Mouse (Mus musculus): ENCODE measurements around the gene Ubtd2. TPM values are rescaled to one million over a fixed set of nuclear protein-coding genes. Genes with fewer than 3 reads are reported as not detected.

Ubtd2 gene
- polyA plus RNA-seq, 1 experiment = 1.6 TPM

DNA sequence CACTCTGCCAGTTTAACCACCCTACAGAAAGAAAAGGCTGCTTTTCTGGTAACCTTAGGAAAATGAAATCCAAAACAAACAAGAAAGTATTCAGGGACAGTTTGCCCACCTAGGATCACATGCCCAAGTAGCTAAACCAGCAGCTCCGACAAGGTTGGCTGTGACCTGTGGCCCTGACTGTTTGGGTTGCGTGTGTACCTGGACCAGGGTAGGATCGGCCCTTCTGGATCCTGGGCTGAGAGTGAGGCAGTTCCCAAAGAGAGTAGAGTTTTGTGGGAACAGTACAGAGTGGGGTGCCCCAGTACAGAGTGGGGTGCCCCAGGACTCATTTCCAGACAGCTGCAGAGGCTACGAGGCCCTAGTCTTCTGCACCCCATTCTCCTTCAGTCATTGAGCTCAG is 95.9 kb downstream of the Ubtd2 start:
- Histone ChIP-seq H3K4me3 (ENCODE audit: low read depth, low read length) (no peak overlapping the region), H3K36me3 (ENCODE audit: control insufficient read depth, insufficient read depth, low read length) (0 out of 2 replicates have a peak, but pooled peaks cover 2% of the 10 kb centered on the region), H3K27ac (ENCODE audit: insufficient read depth, low read depth, low read length) (no peak overlapping the region), H3K27me3 (ENCODE audit: control insufficient read depth, insufficient read depth, low read length) (no peaks in the 10 kb centered on the region), H3K4me1 (ENCODE audit: control insufficient read depth, insufficient read depth, insufficient read length, low read length) (peaks cover 47% of the 10 kb centered on the region)
- TF ChIP-seq CTCF (IDR thresholded peaks at IDR 0.05; ENCODE audit: extremely low read depth, insufficient read length, insufficient replicate concordance, low read depth, low read length) (no peak), POLR2A (IDR thresholded peaks at IDR 0.05; ENCODE audit: low read depth, low read length) (no peak)
- WGBS = 94% methylated on average over 4 of the region's 4 CpGs

DNA sequence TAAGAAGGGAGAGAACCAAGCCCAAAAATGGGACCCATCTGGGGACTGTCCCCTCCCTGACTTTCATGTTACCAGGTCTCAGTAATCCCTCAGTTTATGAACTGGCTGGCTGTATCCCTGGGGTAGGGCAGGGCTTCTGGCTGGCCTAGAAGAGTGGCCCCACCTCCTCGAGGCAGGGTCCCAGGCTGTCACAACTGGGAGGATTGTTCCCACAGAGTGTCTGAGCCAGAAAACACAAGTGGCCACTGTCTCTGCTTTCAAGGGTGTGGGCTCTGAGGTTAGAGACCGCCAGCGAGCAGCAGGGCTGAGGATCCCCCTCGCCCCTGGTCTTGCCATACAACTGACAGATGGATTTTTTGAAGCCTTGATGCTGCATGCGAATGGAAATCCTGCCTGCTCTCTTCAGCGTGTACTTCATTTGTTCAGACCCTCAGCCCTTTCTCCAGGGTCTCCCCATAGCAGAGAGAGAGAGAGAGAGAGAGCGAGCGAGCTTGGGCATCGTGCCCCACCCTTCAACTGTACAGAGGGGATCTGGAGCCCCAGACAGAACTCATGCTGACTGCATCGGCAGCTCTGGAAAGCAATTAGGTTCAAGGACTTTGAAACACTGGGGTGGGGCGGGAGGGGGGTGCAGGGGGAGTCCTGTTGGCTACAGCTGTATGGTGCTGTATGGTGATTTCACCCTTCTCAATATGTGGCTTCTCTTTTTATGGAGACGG is 96.6 kb downstream of the Ubtd2 start:
- H3K36me3 ChIP-seq (ENCODE audit: control insufficient read depth, insufficient read depth, low read length) = 0 out of 2 replicates have a peak, but pooled peaks cover 5% of the 10 kb centered on the region
- TF ChIP-seq CTCF (IDR thresholded peaks at IDR 0.05; ENCODE audit: extremely low read depth, insufficient read length, insufficient replicate concordance, low read depth, low read length) (no peak), POLR2A (IDR thresholded peaks at IDR 0.05; ENCODE audit: low read depth, low read length) (no peak)
- H3K27me3 ChIP-seq (ENCODE audit: control insufficient read depth, insufficient read depth, low read length) = no peaks in the 10 kb centered on the region
- peaks cover 46% of the 10 kb centered on the region for H3K4me1 ChIP-seq (ENCODE audit: control insufficient read depth, insufficient read depth, insufficient read length, low read length)
- H3K4me3 ChIP-seq (ENCODE audit: low read depth, low read length) = no peak overlapping the region
- no peak overlapping the region for H3K27ac ChIP-seq (ENCODE audit: insufficient read depth, low read depth, low read length)
- 64% methylated on average over 12 of the region's 12 CpGs for WGBS

DNA sequence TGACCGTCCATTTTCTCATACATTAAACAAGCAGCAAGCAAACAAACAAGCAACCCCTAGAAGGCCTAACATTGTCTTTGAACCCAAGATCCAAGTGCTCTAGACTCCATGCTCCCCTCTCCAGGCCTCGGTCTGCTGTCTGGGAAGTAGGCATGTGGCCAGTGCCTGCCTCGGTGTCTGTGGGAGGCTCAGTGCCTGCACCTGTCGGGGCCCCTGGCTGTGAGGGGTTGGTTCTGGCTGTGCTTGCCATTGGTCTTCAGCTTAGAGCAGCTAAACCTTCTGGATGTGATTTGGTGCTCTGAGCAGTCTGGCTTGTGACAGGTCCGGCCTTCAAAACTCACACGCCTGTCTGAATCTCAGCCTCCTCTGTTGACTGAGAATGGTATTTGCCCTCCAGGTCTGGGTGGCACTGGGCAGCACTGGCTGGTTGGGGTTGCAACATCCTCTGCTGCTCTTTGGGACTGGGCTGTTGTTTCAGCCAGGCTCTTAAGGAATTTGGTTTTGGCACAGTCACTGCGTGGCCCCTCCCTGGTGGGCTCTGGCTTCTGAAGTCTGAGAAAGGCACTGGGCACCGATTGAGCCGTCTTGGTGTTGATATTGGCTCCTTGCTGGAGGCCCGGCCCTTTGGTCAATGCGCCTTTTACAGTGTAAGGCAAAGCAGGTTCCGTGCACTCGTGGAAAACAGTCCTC is 97.4 kb downstream of the Ubtd2 start:
- WGBS = 74% methylated on average over 13 of the region's 13 CpGs
- Histone ChIP-seq H3K4me3 (ENCODE audit: low read depth, low read length) (no peak overlapping the region), H3K36me3 (ENCODE audit: control insufficient read depth, insufficient read depth, low read length) (0 out of 2 replicates have a peak, but pooled peaks cover 6% of the 10 kb centered on the region), H3K27me3 (ENCODE audit: control insufficient read depth, insufficient read depth, low read length) (no peaks in the 10 kb centered on the region), H3K27ac (ENCODE audit: insufficient read depth, low read depth, low read length) (peak overlapping the region; percentile 95; the same call in 1 of the 2 replicates), H3K4me1 (ENCODE audit: control insufficient read depth, insufficient read depth, insufficient read length, low read length) (peaks cover 46% of the 10 kb centered on the region)
- TF ChIP-seq POLR2A (IDR thresholded peaks at IDR 0.05; ENCODE audit: low read depth, low read length) (no peak), CTCF (IDR thresholded peaks at IDR 0.05; ENCODE audit: extremely low read depth, insufficient read length, insufficient replicate concordance, low read depth, low read length) (no peak)

DNA sequence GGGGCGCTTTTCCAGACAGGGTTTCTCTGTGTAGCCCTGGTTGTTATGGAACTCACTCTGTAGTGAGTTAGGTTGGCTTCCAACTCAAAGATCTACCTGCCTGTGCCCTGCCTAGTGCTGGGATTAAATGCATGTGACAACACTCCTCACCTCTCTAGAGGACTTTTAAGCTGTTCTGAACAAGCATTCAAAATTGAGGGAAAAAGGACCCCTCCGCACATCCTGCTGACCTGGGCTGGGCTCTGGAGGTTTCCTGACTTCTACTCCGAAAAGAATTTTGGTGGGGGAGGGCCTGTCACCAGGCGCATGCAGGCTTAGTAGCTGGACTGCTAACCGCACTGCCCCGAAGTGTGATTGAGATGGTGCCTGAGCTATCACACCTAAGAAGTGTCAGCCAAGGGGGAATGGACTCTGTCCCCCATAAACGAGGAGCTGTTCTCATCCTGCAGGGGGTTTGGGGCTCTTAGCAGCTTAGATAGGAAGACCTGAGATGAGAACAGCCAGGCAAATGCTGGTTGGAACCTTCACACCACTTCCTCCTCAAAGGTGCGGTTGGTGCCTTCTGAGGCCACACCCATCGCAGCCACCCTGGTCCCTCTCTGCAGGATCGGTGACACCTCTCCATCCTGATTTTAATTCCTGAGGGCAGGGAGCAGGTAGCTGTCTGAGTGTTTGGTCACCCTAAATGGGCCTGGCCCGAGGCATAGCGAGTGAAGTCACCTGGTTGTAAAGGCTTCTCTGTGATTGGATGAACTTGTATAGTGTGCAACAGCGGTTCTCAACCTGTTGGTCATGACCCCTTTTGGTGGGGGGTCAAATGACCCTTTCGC is 98.4 kb downstream of the Ubtd2 start:
- H3K27ac ChIP-seq (ENCODE audit: insufficient read depth, low read depth, low read length) = peak overlapping the region; percentile 95
- 0 out of 2 replicates have a peak, but pooled peaks cover 6% of the 10 kb centered on the region for H3K36me3 ChIP-seq (ENCODE audit: control insufficient read depth, insufficient read depth, low read length)
- no peak overlapping the region for H3K4me3 ChIP-seq (ENCODE audit: low read depth, low read length)
- H3K27me3 ChIP-seq (ENCODE audit: control insufficient read depth, insufficient read depth, low read length) = no peaks in the 10 kb centered on the region
- peaks cover 50% of the 10 kb centered on the region for H3K4me1 ChIP-seq (ENCODE audit: control insufficient read depth, insufficient read depth, insufficient read length, low read length)
- TF ChIP-seq CTCF (IDR thresholded peaks at IDR 0.05; ENCODE audit: extremely low read depth, insufficient read length, insufficient replicate concordance, low read depth, low read length) = no peak
- TF ChIP-seq POLR2A (IDR thresholded peaks at IDR 0.05; ENCODE audit: low read depth, low read length) = no peak
- WGBS = 38% methylated on average over 14 of the region's 14 CpGs

DNA sequence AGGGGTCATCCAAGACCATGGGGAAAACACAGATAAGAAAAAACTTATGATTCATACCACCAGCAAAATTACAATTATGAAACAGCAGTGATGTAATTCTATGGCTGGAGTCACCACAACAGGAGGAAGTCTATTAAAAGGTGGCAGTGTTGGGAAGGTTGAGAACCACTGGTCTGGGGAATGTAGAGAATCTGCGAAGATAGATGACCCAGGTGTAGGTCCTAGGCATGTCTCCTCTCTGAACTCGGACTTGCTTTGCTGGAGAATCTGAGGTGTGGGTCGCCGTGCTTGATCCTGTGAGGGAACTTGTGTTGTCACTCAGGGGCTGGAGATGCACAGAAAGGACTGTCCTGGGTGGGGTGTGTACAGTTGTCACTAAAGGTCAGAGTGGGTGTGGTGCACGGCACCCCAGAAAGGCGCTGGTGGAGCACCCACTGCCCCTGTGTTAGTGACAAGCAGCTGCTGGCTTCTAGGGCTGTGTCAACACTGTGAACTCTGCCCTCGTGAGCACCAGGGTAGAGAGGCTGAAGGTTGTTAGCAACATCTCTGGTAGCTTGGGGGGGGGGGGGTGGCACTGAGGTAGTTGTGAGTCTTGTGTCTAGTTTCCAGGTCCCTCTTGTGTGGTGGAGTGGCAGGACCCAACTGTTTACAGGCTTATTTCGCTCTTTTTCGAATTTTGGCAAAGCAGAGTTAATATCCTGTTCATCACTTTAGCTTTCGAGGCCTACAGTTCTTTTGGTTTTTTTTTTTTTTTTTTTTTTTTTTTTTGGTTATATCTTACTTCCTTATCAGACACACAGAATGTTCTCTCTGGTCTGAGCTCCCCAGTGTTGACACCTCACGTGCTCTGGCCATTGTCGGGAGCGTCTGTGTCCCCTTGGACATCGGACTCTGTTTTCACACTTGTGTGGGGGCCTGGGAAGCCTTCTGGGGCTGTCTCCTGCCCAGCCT is 99.2 kb downstream of the Ubtd2 start:
- Histone ChIP-seq H3K4me1 (ENCODE audit: control insufficient read depth, insufficient read depth, insufficient read length, low read length) (peaks cover 55% of the 10 kb centered on the region), H3K27me3 (ENCODE audit: control insufficient read depth, insufficient read depth, low read length) (no peaks in the 10 kb centered on the region), H3K27ac (ENCODE audit: insufficient read depth, low read depth, low read length) (peak overlapping the region; percentile 95), H3K36me3 (ENCODE audit: control insufficient read depth, insufficient read depth, low read length) (0 out of 2 replicates have a peak, but pooled peaks cover 5% of the 10 kb centered on the region), H3K4me3 (ENCODE audit: low read depth, low read length) (peak overlapping the region; percentile 7; the same call in 1 of the 2 replicates)
- WGBS = 48% methylated on average over 14 of the region's 14 CpGs
- TF ChIP-seq CTCF (IDR thresholded peaks at IDR 0.05; ENCODE audit: extremely low read depth, insufficient read length, insufficient replicate concordance, low read depth, low read length) = no peak
- TF ChIP-seq POLR2A (IDR thresholded peaks at IDR 0.05; ENCODE audit: low read depth, low read length) = no peak

DNA sequence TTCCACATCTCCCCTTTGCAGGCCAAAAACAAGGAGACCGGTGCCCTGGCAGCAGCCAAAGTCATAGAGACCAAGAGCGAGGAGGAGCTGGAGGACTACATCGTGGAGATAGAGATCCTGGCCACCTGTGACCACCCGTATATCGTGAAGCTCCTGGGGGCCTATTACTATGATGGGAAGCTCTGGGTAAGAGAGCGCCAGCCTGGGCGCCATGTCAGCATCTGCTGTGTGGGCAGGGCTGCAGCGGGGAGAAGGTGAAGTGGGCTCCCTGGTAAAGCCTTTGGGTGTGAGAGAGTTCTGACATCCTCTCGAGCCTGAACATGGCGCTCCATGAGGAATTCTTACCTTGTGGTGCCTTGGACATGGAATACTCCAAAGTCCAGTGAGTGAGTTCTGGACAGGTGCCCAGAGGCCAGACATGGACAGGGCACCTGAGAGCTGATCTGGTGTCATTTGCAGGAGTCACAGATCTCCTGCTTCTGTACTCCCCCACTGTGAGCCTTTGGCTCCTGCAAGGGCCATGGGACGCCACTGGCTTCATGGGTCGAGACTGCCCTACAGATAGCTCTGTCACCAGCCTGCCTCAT is 100.0 kb downstream of the Ubtd2 start:
- H3K27me3 ChIP-seq (ENCODE audit: control insufficient read depth, insufficient read depth, low read length) = no peaks in the 10 kb centered on the region
- 0 out of 2 replicates have a peak, but pooled peaks cover 5% of the 10 kb centered on the region for H3K36me3 ChIP-seq (ENCODE audit: control insufficient read depth, insufficient read depth, low read length)
- peak overlapping the region; percentile 7; the same call in 1 of the 2 replicates for H3K4me3 ChIP-seq (ENCODE audit: low read depth, low read length)
- H3K4me1 ChIP-seq (ENCODE audit: control insufficient read depth, insufficient read depth, insufficient read length, low read length) = peaks cover 55% of the 10 kb centered on the region
- 79% methylated on average over 12 of the region's 12 CpGs for WGBS
- TF ChIP-seq POLR2A (IDR thresholded peaks at IDR 0.05; ENCODE audit: low read depth, low read length) (no peak), CTCF (IDR thresholded peaks at IDR 0.05; ENCODE audit: extremely low read depth, insufficient read length, insufficient replicate concordance, low read depth, low read length) (no peak)
- peak overlapping the region; percentile 95 for H3K27ac ChIP-seq (ENCODE audit: insufficient read depth, low read depth, low read length)

Data from small intestine, adult 2 months (tissue).